Mouse (Mus musculus): ENCODE measurements around the gene Plcd3.

GRCm38 (mm10) chr11:103042828-103043227, 58.6 kb downstream of the Plcd3 start:
- TF ChIP-seq CTCF (IDR thresholded peaks at IDR 0.05; ENCODE audit: insufficient read depth, low read depth, low read length) (no peak), POLR2A (IDR thresholded peaks at IDR 0.05; ENCODE audit: insufficient read depth, low read depth, low read length) (no peak)
